Mouse (Mus musculus): ENCODE data around the gene Mtfp1.
"Not testable (repeated sequence)": the region's sequence is repeated elsewhere in the genome, so short reads cannot be mapped to it uniquely, and the experiment has no call there.

Gene Mtfp1

GRCm38 (mm10) chr11:4114541-4114940, 19.3 kb upstream of the Mtfp1 start:
- DNase-seq: not testable (repeated sequence)

- DNase-seq: no peak
Observed at GRCm38 (mm10) chr11:4113970-4114369, 18.7 kb upstream of the Mtfp1 start.

GRCm38 (mm10) chr11:4113496-4113895, 18.3 kb upstream of the Mtfp1 start:
- DNase-seq: no peak

- DNase-seq: no peak
Observed at GRCm38 (mm10) chr11:4112861-4113260, 17.6 kb upstream of the Mtfp1 start.

GRCm38 (mm10) chr11:4112033-4112432, 16.8 kb upstream of the Mtfp1 start:
- DNase-seq: no peak

- no peak for DNase-seq
Observed at GRCm38 (mm10) chr11:4108691-4109090, 13.4 kb upstream of the Mtfp1 start.

GRCm38 (mm10) chr11:4107901-4108300, 12.7 kb upstream of the Mtfp1 start:
- not testable (repeated sequence) for DNase-seq

GRCm38 (mm10) chr11:4105444-4105843, 10.2 kb upstream of the Mtfp1 start:
- DNase-seq: no peak

GRCm38 (mm10) chr11:4104989-4105388, 9.7 kb upstream of the Mtfp1 start:
- DNase-seq: no peak

GRCm38 (mm10) chr11:4103522-4103921, 8.3 kb upstream of the Mtfp1 start:
- no peak for DNase-seq

GRCm38 (mm10) chr11:4101851-4102250, 6.6 kb upstream of the Mtfp1 start:
- DNase-seq: no peak

GRCm38 (mm10) chr11:4099447-4099846, 4.2 kb upstream of the Mtfp1 start:
- no peak for DNase-seq

GRCm38 (mm10) chr11:4098816-4099215, 3.6 kb upstream of the Mtfp1 start:
- DNase-seq: no peak

- DNase-seq: no peak
Observed at GRCm38 (mm10) chr11:4098120-4098519, 2.9 kb upstream of the Mtfp1 start.

- no peak for DNase-seq
Observed at GRCm38 (mm10) chr11:4097091-4097621, 1.9 kb upstream of the Mtfp1 start.

GRCm38 (mm10) chr11:4096054-4096984, 1.1 kb upstream of the Mtfp1 start:
- DNase-seq: peak; percentile 94

- peak; percentile 55 for DNase-seq
Observed at GRCm38 (mm10) chr11:4094378-4095170, 671 bp downstream of the Mtfp1 start.

GRCm38 (mm10) chr11:4093459-4094377, 1.5 kb downstream of the Mtfp1 start:
- DNase-seq: no peak

GRCm38 (mm10) chr11:4087267-4087666, 8.0 kb downstream of the Mtfp1 start:
- no peak for DNase-seq

- DNase-seq: no peak
Observed at GRCm38 (mm10) chr11:4086246-4086645, 9.0 kb downstream of the Mtfp1 start.

GRCm38 (mm10) chr11:4083316-4084078, 11.7 kb downstream of the Mtfp1 start:
- DNase-seq: peak; percentile 52

- peak; percentile 77 for DNase-seq
Observed at GRCm38 (mm10) chr11:4080219-4080618, 15.0 kb downstream of the Mtfp1 start.

Measured in right cerebral cortex, postnatal 4 days (tissue).